Mouse (Mus musculus) stomach, embryonic 14.5 days (tissue): ENCODE measurements at regions not wholly inside any gene's neighbourhood (a gene's known extent, or its start where the extent isn't known, plus 50 kb on each side); places are given as distances from the start of the nearest gene placed in this dataset.
A peak's percentile ranks its signal among the peaks of the same experiment; 100 is the strongest.

ENCODE experiments used
- ATAC-seq: fragments of 200-750 bp; cut with Nextera tagmentation; 2 replicates; pipeline ENCODE4 v1.8.0; 2017; ENCODE audit warnings: low read depth, moderate TSS enrichment; ENCODE audit not compliant: insufficient number of reproducible peaks, insufficient read depth, low FRiP score
- H3K27ac ChIP-seq: fragments of 300-500 bp; sonication (generic); 2 replicates; pipeline ENCODE4 v1.5.1; 2014; ENCODE audit warnings: mild to moderate bottlenecking, low read length, moderate library complexity, mixed read lengths
- H3K27me3 ChIP-seq: fragments of 300-500 bp; sonication (generic); 2 replicates; pipeline ENCODE4 v1.6.1; 2014; ENCODE audit warnings: low read length, control low read depth, mixed read lengths; ENCODE audit not compliant: control insufficient read depth, insufficient read depth
- H3K36me3 ChIP-seq: fragments of 300-500 bp; sonication (generic); 2 replicates; pipeline ENCODE4 v1.6.1; 2014; ENCODE audit warnings: mild to moderate bottlenecking, control low read depth, low read length, moderate library complexity, mixed read lengths; ENCODE audit not compliant: control insufficient read depth, insufficient read depth
- H3K4me1 ChIP-seq: fragments of 300-500 bp; sonication (generic); 2 replicates; pipeline ENCODE4 v1.6.1; 2014; ENCODE audit warnings: low read length, control low read depth, mixed read lengths; ENCODE audit not compliant: control insufficient read depth, insufficient read depth
- H3K4me2 ChIP-seq: fragments of 300-500 bp; sonication (generic); replicated peaks from 2 replicates; pipeline ENCODE4 v1.6.1; 2014; ENCODE audit warnings: low read depth, low read length, control low read depth
- H3K4me3 ChIP-seq: fragments of 300-500 bp; sonication (generic); 2 replicates; pipeline ENCODE4 v1.5.1; 2014; ENCODE audit warnings: low read depth, low read length, control low read depth
- H3K9ac ChIP-seq: fragments of 300-500 bp; sonication (generic); replicated peaks from 2 replicates; pipeline ENCODE4 v1.6.1; 2014; ENCODE audit warnings: low read depth, mild to moderate bottlenecking, control low read depth, low read length, moderate library complexity, mixed read lengths
- H3K9me3 ChIP-seq: fragments of 300-500 bp; sonication (generic); 2 replicates; pipeline ENCODE4 v1.6.1; 2016; ENCODE audit warnings: low read depth, low read length, control low read depth; ENCODE audit not compliant: control insufficient read depth
- WGBS: fragments of 180-500 bp; shearing (Covaris S2); extraction: QIAGEN DNeasy Blood & Tissue Kit; methylation state at CpG from one replicate; pipeline ENCODE4 v1.1.7; 2014; 5-methylcytosine and 5-hydroxymethylcytosine counted together

- Histone ChIP-seq H3K36me3 (no peaks in the 10 kb centered on the region), H3K9ac (no peak overlapping the region; the same call in 1 of the 2 replicates), H3K27me3 (peaks cover 17% of the 10 kb centered on the region), H3K4me2 (peak overlapping the region; percentile 71), H3K4me1 (no peaks in the 10 kb centered on the region), H3K9me3 (no peaks in the 10 kb centered on the region), H3K27ac (no peak overlapping the region), H3K4me3 (peak overlapping the region; percentile 27)
- no peak for ATAC-seq
- 3% methylated on average over 63 of the region's 67 CpGs for WGBS
Observed at GRCm38 (mm10) chr11:84642300-84643106, 117.2 kb upstream of the Lhx1 start.

DNA sequence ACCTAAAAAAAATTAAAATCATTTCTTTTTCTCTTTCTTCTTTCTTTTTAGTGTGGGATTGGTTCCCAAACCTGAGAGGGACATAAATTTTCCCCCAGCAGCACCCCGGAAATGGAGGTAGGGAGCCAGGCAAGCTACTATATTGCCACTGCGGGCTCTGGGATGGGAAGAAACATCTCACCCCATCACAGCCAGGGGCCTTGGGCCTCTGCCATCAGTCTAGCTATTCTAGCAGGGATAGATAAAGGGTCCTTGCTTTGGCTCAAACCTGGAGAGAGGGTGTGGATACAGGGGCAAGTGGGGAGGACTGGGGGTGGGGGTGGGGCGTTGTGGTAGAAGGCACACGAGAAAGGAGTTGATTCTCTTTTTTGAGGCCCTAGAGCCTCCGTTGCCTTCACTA is 116.3 kb upstream of the Lhx1 start:
- Histone ChIP-seq H3K9ac (no peak overlapping the region), H3K27ac (no peak overlapping the region), H3K9me3 (no peaks in the 10 kb centered on the region), H3K4me2 (no peak overlapping the region), H3K4me1 (no peaks in the 10 kb centered on the region), H3K36me3 (no peaks in the 10 kb centered on the region), H3K4me3 (0 out of 2 replicates have a peak overlapping the region, but pooled peaks have one; percentile 27), H3K27me3 (peaks cover 17% of the 10 kb centered on the region)
- no peak for ATAC-seq
- 29% methylated on average over 5 of the region's 5 CpGs for WGBS

DNA sequence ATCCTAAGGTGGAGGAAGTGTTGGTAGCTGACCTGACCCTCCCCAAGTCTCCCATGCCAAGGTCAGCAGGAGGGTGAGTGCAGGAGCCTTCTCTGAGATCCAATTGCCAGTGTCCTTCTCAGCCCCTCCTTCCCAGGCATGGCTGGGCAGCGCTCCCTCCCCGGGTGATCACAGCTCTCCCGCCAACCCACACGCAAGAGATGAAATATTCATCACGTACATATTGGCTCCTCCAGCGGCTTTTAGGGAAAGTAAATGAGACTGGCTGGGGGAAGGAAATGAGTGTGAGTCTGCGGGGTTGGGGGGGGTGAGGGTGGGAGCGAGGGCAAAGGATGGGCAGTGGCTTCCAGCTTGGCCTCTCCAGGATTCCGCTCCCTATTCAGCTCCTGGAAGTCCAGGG is 113.0 kb upstream of the Lhx1 start:
- ATAC-seq, result no peak

DNA sequence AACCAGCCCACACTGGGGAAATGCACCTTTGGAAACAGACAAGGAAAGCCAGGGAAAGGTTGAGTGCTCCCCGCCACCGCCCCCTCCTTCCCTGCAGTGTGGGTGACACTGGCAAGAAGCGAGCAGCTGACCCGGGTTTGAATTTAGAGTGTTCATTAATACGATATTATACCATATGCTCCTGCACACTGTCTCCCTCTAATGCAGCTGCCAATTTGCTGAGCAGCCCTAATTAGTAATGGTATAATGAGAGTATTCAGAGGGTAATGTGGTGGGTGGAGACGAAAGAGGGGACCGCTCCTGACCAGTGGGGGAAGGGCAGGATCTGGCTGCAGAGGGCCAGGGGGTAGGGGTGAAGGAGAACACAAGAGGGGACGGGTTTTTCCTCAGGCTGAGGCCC is 111.9 kb upstream of the Lhx1 start:
- H3K27me3 ChIP-seq, result peaks cover 6% of the 10 kb centered on the region; the same call in 1 of the 2 replicates
- 46% methylated on average over 8 of the region's 8 CpGs for WGBS

More for the DNA sequence above, 113.0 kb upstream of the Lhx1 start:
- Histone ChIP-seq H3K36me3 (no peaks in the 10 kb centered on the region), H3K27ac (no peak overlapping the region), H3K27me3 (peaks cover 14% of the 10 kb centered on the region), H3K4me3 (no peak overlapping the region), H3K4me2 (no peak overlapping the region), H3K4me1 (no peaks in the 10 kb centered on the region), H3K9me3 (no peaks in the 10 kb centered on the region), H3K9ac (no peak overlapping the region)
- 28% methylated on average over 9 of the region's 9 CpGs for WGBS

GRCm38 (mm10) chr11:84634990-84635389 is 109.7 kb upstream of the Lhx1 start:
- Histone ChIP-seq H3K9me3 (no peaks in the 10 kb centered on the region), H3K4me2 (no peak overlapping the region), H3K27ac (no peak overlapping the region), H3K4me3 (no peak overlapping the region), H3K4me1 (no peaks in the 10 kb centered on the region), H3K9ac (no peak overlapping the region), H3K27me3 (no peaks in the 10 kb centered on the region), H3K36me3 (no peaks in the 10 kb centered on the region)
- no peak for ATAC-seq
- WGBS, result 12% methylated on average over 3 of the region's 4 CpGs

More for the DNA sequence above, 111.9 kb upstream of the Lhx1 start:
- peak; percentile 18; the same call in 1 of the 2 replicates for ATAC-seq
- Histone ChIP-seq H3K9me3 (no peaks in the 10 kb centered on the region), H3K4me1 (no peaks in the 10 kb centered on the region), H3K4me3 (no peak overlapping the region), H3K36me3 (no peaks in the 10 kb centered on the region), H3K27ac (no peak overlapping the region), H3K4me2 (no peak overlapping the region), H3K9ac (no peak overlapping the region)

- WGBS, result 49% methylated on average over 8 of the region's 8 CpGs
- Histone ChIP-seq H3K27ac (no peak overlapping the region), H3K4me2 (no peak overlapping the region), H3K9ac (no peak overlapping the region), H3K4me3 (no peak overlapping the region), H3K4me1 (no peaks in the 10 kb centered on the region), H3K36me3 (no peaks in the 10 kb centered on the region), H3K27me3 (no peaks in the 10 kb centered on the region), H3K9me3 (no peaks in the 10 kb centered on the region)
- ATAC-seq, result no peak
Observed at GRCm38 (mm10) chr11:84633300-84633699, 108.0 kb upstream of the Lhx1 start.

DNA sequence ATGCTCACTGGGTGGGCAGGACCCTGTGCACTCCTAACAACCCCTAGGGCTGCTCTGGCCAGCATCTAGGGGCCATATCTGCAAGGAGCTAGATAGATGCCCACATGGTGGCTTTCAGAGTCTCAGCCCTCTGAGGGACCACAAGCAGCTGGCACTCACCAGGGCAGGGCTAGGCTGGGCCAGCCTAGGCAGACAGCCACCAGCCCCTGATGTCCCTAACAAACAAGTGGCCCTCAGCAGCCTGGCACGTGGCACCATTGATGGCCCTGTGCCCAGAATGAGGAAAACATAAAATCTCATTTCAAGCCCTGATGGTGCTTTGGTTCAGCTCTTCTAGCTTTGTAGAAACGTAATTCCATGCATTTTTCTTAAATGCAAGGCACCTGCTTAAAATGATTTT is 102.8 kb upstream of the Lhx1 start:
- Histone ChIP-seq H3K36me3 (no peaks in the 10 kb centered on the region), H3K4me2 (no peak overlapping the region), H3K27ac (no peak overlapping the region), H3K4me1 (no peaks in the 10 kb centered on the region), H3K27me3 (no peaks in the 10 kb centered on the region), H3K9ac (no peak overlapping the region), H3K9me3 (no peaks in the 10 kb centered on the region), H3K4me3 (no peak overlapping the region)
- WGBS, result 71% methylated on average over 2 of the region's 2 CpGs
- no peak for ATAC-seq

GRCm38 (mm10) chr11:84627685-84628084 is 102.3 kb upstream of the Lhx1 start:
- H3K9ac ChIP-seq, result no peak overlapping the region
- 67% methylated on average over 11 of the region's 11 CpGs for WGBS
- ATAC-seq, result no peak

DNA sequence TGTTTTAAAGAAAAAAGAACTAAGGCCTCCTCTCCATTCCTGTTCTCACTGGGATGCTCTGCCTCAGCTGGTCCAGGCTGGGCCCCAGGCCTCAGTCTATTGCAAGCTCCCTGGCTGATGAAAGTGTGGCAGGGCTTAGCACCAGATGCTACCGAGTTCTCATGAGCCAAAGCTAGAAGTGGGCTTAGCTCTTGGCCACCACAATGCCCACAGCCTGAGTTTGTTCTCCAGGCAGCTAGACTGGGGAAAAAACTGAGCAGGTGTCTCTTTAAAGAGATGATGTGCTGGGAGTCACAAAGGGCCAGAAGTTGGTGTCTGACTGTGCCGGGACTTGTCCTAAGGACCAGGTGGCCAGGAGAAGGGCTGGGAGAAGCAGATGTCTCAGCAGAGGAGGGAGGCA is 101.9 kb upstream of the Lhx1 start:
- H3K4me1 ChIP-seq, result no peaks in the 10 kb centered on the region
- 72% methylated on average over 2 of the region's 2 CpGs for WGBS
- no peak for ATAC-seq

More at GRCm38 (mm10) chr11:84627685-84628084, 102.3 kb upstream of the Lhx1 start:
- Histone ChIP-seq H3K4me3 (no peak overlapping the region), H3K36me3 (no peaks in the 10 kb centered on the region), H3K4me1 (no peaks in the 10 kb centered on the region), H3K4me2 (no peak overlapping the region), H3K27me3 (no peaks in the 10 kb centered on the region), H3K9me3 (no peaks in the 10 kb centered on the region), H3K27ac (no peak overlapping the region)

More for the DNA sequence above, 101.9 kb upstream of the Lhx1 start:
- Histone ChIP-seq H3K36me3 (no peaks in the 10 kb centered on the region), H3K4me2 (no peak overlapping the region), H3K9me3 (no peaks in the 10 kb centered on the region), H3K27ac (no peak overlapping the region), H3K4me3 (no peak overlapping the region), H3K27me3 (no peaks in the 10 kb centered on the region), H3K9ac (no peak overlapping the region)
